Mouse (Mus musculus) activated CD4-positive, CD25-positive, alpha-beta regulatory T cell, adult 4 months (primary cell): ENCODE results near the gene Pla2g4e. TPM values are rescaled to one million over a fixed set of nuclear protein-coding genes. Genes with fewer than 3 reads are reported as not detected.

Source experiments
- ATAC-seq: one replicate; pipeline ENCODE4 v1.8.0; 2017
- polyA plus RNA-seq, 2 experiments: library from polyadenylated mRNA; unstranded; fragments of 100-300 nt; shearing (Covaris generic); gene quantifications; one replicate each; pipeline ENCODE4 v1.2.1; 2017

Gene Pla2g4e
- polyA plus RNA-seq, 2 experiments from 2014 or later, result 0.07 TPM; not detected in 1

GRCm38 (mm10) chr2:120235947-120236640, 9.0 kb downstream of the Pla2g4e start:
- ATAC-seq, result no peak

- no peak for ATAC-seq
These were observed 9.8 kb downstream of the Pla2g4e start for GRCm38 (mm10) chr2:120235381-120235780.

GRCm38 (mm10) chr2:120231642-120232041, 13.5 kb downstream of the Pla2g4e start:
- ATAC-seq, result no peak

GRCm38 (mm10) chr2:120214600-120214999, 30.5 kb downstream of the Pla2g4e start:
- no peak for ATAC-seq

- no peak for ATAC-seq
These were observed 33.7 kb downstream of the Pla2g4e start for GRCm38 (mm10) chr2:120211448-120211847.

- ATAC-seq, result no peak
These were observed 37.2 kb downstream of the Pla2g4e start for GRCm38 (mm10) chr2:120207926-120208325.

- ATAC-seq, result no peak
These were observed 38.1 kb downstream of the Pla2g4e start for GRCm38 (mm10) chr2:120207028-120207427.

GRCm38 (mm10) chr2:120203742-120204141, 41.4 kb downstream of the Pla2g4e start:
- ATAC-seq, result no peak

GRCm38 (mm10) chr2:120200077-120200476, 45.1 kb downstream of the Pla2g4e start:
- no peak for ATAC-seq

GRCm38 (mm10) chr2:120188174-120188573, 57.0 kb downstream of the Pla2g4e start:
- no peak for ATAC-seq

- no peak for ATAC-seq
These were observed 57.6 kb downstream of the Pla2g4e start for GRCm38 (mm10) chr2:120187583-120187982.

GRCm38 (mm10) chr2:120185527-120186276, 59.4 kb downstream of the Pla2g4e start:
- ATAC-seq, result no peak

GRCm38 (mm10) chr2:120178936-120179335, 66.2 kb downstream of the Pla2g4e start:
- ATAC-seq, result no peak

GRCm38 (mm10) chr2:120173718-120174117, 71.4 kb downstream of the Pla2g4e start:
- ATAC-seq, result no peak

- ATAC-seq, result no peak
These were observed 73.8 kb downstream of the Pla2g4e start for GRCm38 (mm10) chr2:120171362-120171761.

GRCm38 (mm10) chr2:120170726-120171125, 74.4 kb downstream of the Pla2g4e start:
- no peak for ATAC-seq

GRCm38 (mm10) chr2:120169382-120169781, 75.8 kb downstream of the Pla2g4e start:
- no peak for ATAC-seq

- no peak for ATAC-seq
These were observed 77.4 kb downstream of the Pla2g4e start for GRCm38 (mm10) chr2:120167763-120168162.

- no peak for ATAC-seq
These were observed 79.7 kb downstream of the Pla2g4e start for GRCm38 (mm10) chr2:120165474-120165873.

GRCm38 (mm10) chr2:120159434-120159833, 85.7 kb downstream of the Pla2g4e start:
- ATAC-seq, result no peak

- ATAC-seq, result no peak
These were observed 86.3 kb downstream of the Pla2g4e start for GRCm38 (mm10) chr2:120158846-120159245.

GRCm38 (mm10) chr2:120158016-120158415, 87.1 kb downstream of the Pla2g4e start:
- ATAC-seq, result no peak

- ATAC-seq, result no peak
These were observed 87.5 kb downstream of the Pla2g4e start for GRCm38 (mm10) chr2:120157606-120158005.

GRCm38 (mm10) chr2:120154361-120154894, 90.7 kb downstream of the Pla2g4e start, which contains the start of gene Ehd4:
TSS of gene Ehd4 (minus strand) at chr2:120154606.
- ATAC-seq, result peak; percentile 95
